In genomic region chr10:42994331-42994782, GRCm38 (mm10) we compare ENCODE assay signal across 8 mouse cellular contexts.
DNase-seq lines count a peak whose midpoint lies in the region; ATAC-seq lines count a peak whose summit lies in the region.

No protein-coding gene starts in this region.

- H3K9me3 ChIP-seq in embryonic facial prominence, embryonic 11.5 days (replicated peaks; ENCODE audit: control insufficient read depth, low read length) = no peaks in the 10 kb centered on the region
- H3K9me3 ChIP-seq in neural tube, embryonic 11.5 days (ENCODE audit: control insufficient read depth, low read length) = no peaks in the 10 kb centered on the region

- no peaks in the 10 kb centered on the region for H3K36me3 ChIP-seq in embryonic facial prominence, embryonic 11.5 days (replicated peaks; ENCODE audit: control insufficient read depth, insufficient read depth, low read depth, low read length)
- no peaks in the 10 kb centered on the region for H3K36me3 ChIP-seq in neural tube, embryonic 11.5 days (ENCODE audit: control insufficient read depth, insufficient read depth, low read length)

- peak overlapping the region; percentile 66 for H3K27ac ChIP-seq in embryonic facial prominence, embryonic 11.5 days (replicated peaks; ENCODE audit: low read depth, low read length)
- no peak overlapping the region for H3K27ac ChIP-seq in neural tube, embryonic 11.5 days (ENCODE audit: low read depth, low read length)

- no peak for ATAC-seq in embryonic facial prominence, embryonic 11.5 days (replicated peaks; ENCODE audit: insufficient number of reproducible peaks, low FRiP score, low TSS enrichment, low read depth)
- no peak for ATAC-seq in neural tube, embryonic 11.5 days (ENCODE audit: insufficient read depth, low FRiP score, low TSS enrichment)
- ATAC-seq in granulocyte monocyte progenitor cell, adult 5-6 weeks (replicated peaks; ENCODE audit: poor library complexity, severe bottlenecking) = no peak

- intact Hi-C loops in left cerebral cortex, postnatal 4 days (cut with DNase I) = no loop called here

- H3K4me2 ChIP-seq in embryonic facial prominence, embryonic 11.5 days (ENCODE audit: low read depth, low read length) = peak overlapping the region; percentile 26
- peak overlapping the region; percentile 6; the same call in 1 of the 2 replicates for H3K4me2 ChIP-seq in neural tube, embryonic 11.5 days (ENCODE audit: low read depth)

- no peak overlapping the region for H3K4me3 ChIP-seq in embryonic facial prominence, embryonic 11.5 days (ENCODE audit: low read depth, low read length)
- H3K4me3 ChIP-seq in neural tube, embryonic 11.5 days (ENCODE audit: low read depth, low read length) = no peak overlapping the region

- H3K4me1 ChIP-seq in embryonic facial prominence, embryonic 11.5 days (ENCODE audit: control insufficient read depth, insufficient read depth, low read length) = no peaks in the 10 kb centered on the region
- peaks cover 11% of the 10 kb centered on the region; the same call in 1 of the 2 replicates for H3K4me1 ChIP-seq in neural tube, embryonic 11.5 days (ENCODE audit: control insufficient read depth, insufficient read depth, low read length)

- 19% methylated on average over 13 of the region's 13 CpGs for WGBS in embryonic facial prominence, embryonic 11.5 days
- 17% methylated on average over 13 of the region's 13 CpGs for WGBS in neural tube, embryonic 11.5 days

- DNase-seq in left cerebral cortex, postnatal 4 days = peak; percentile 45
- DNase-seq in left cerebral cortex, adult 18-20 months (ENCODE audit: low spot score in 2 of 2) = no peak
- no peak for DNase-seq in embryonic facial prominence, embryonic 11.5 days (ENCODE audit: low spot score)
- peak; percentile 34 for DNase-seq in kidney, adult 18-20 months
- no peak for DNase-seq in neural tube, embryonic 11.5 days (ENCODE audit: low spot score)
- DNase-seq in layer of hippocampus, adult 8-10 months (ENCODE audit: low spot score in 2 of 2) = no peak
- DNase-seq in urinary bladder, postnatal 10 days (ENCODE audit: low spot score) = no peak

- H3K27me3 ChIP-seq in embryonic facial prominence, embryonic 11.5 days (ENCODE audit: control insufficient read depth, insufficient read depth, low read length) = no peaks in the 10 kb centered on the region
- no peaks in the 10 kb centered on the region for H3K27me3 ChIP-seq in neural tube, embryonic 11.5 days (ENCODE audit: control insufficient read depth, insufficient read depth, low read length)

- no peak overlapping the region for H3K9ac ChIP-seq in embryonic facial prominence, embryonic 11.5 days (replicated peaks; ENCODE audit: low read length)
- H3K9ac ChIP-seq in neural tube, embryonic 11.5 days (ENCODE audit: low read length) = no peak overlapping the region

Comparison
In these comparisons a context has a peak if more than half of its experiments do, and no peak if none do; other contexts are left out.
1. DNase-seq: peak in left cerebral cortex, postnatal 4 days (single experiment) and kidney, adult 18-20 months (single experiment); none in left cerebral cortex, adult 18-20 months (0 of 2), embryonic facial prominence, embryonic 11.5 days (single experiment), neural tube, embryonic 11.5 days (single experiment), layer of hippocampus, adult 8-10 months (0 of 2) and urinary bladder, postnatal 10 days (single experiment).